Mouse (Mus musculus): ENCODE results near the gene Map2k2. TPM values are rescaled to one million over a fixed set of nuclear protein-coding genes. Genes with fewer than 3 reads are reported as not detected.

Map2k2 gene
- polyA plus RNA-seq, 1 experiment = 212 TPM

- WGBS = 14% methylated on average over 10 of the region's 10 CpGs
- no peak for DNase-seq (ENCODE audit: low read depth, low spot score)
Measured at GRCm38 (mm10) chr10:81140717-81141454, 35.2 kb downstream of the Map2k2 start.

GRCm38 (mm10) chr10:81141455-81142210 lies 35.9 kb downstream of the Map2k2 start:
- WGBS = 28% methylated on average over 7 of the region's 7 CpGs

GRCm38 (mm10) chr10:81142551-81142981 lies 36.9 kb downstream of the Map2k2 start:
- 26% methylated on average over 5 of the region's 5 CpGs for WGBS
- no peak for DNase-seq (ENCODE audit: low read depth, low spot score)

More at GRCm38 (mm10) chr10:81141455-81142210, 35.9 kb downstream of the Map2k2 start:
- DNase-seq (ENCODE audit: low read depth, low spot score) = no peak

GRCm38 (mm10) chr10:81143157-81143633 lies 37.5 kb downstream of the Map2k2 start:
- DNase-seq (ENCODE audit: low read depth, low spot score) = no peak
- 36% methylated on average over 7 of the region's 7 CpGs for WGBS

GRCm38 (mm10) chr10:81143845-81144437 lies 38.2 kb downstream of the Map2k2 start:
- WGBS = 93% methylated on average over 52 of the region's 52 CpGs
- no peak for DNase-seq (ENCODE audit: low read depth, low spot score)

GRCm38 (mm10) chr10:81144667-81145066 lies 39.0 kb downstream of the Map2k2 start:
- WGBS = 69% methylated on average over 27 of the region's 27 CpGs
- no peak for DNase-seq (ENCODE audit: low read depth, low spot score)

- WGBS = 42% methylated on average over 6 of the region's 6 CpGs
Measured at GRCm38 (mm10) chr10:81145307-81145706, 39.6 kb downstream of the Map2k2 start.

GRCm38 (mm10) chr10:81145778-81146177 lies 40.1 kb downstream of the Map2k2 start:
- 21% methylated on average over 7 of the region's 7 CpGs for WGBS
- no peak for DNase-seq (ENCODE audit: low read depth, low spot score)

More at GRCm38 (mm10) chr10:81145307-81145706, 39.6 kb downstream of the Map2k2 start:
- no peak for DNase-seq (ENCODE audit: low read depth, low spot score)

GRCm38 (mm10) chr10:81146296-81146695 lies 40.6 kb downstream of the Map2k2 start:
- 7% methylated on average over 4 of the region's 4 CpGs for WGBS
- DNase-seq (ENCODE audit: low read depth, low spot score) = no peak

GRCm38 (mm10) chr10:81151261-81151660 lies 45.5 kb downstream of the Map2k2 start:
- DNase-seq (ENCODE audit: low read depth, low spot score) = no peak
- WGBS = 62% methylated on average over 6 of the region's 6 CpGs

GRCm38 (mm10) chr10:81152609-81153008 lies 46.9 kb downstream of the Map2k2 start:
- 60% methylated on average over 12 of the region's 12 CpGs for WGBS
- no peak for DNase-seq (ENCODE audit: low read depth, low spot score)

- 88% methylated on average over 12 of the region's 12 CpGs for WGBS
- DNase-seq (ENCODE audit: low read depth, low spot score) = no peak
Measured at GRCm38 (mm10) chr10:81154313-81154712, 48.6 kb downstream of the Map2k2 start.

- DNase-seq (ENCODE audit: low read depth, low spot score) = no peak
- 71% methylated on average over 6 of the region's 6 CpGs for WGBS
Measured at GRCm38 (mm10) chr10:81154736-81155135, 49.0 kb downstream of the Map2k2 start.

- DNase-seq (ENCODE audit: low read depth, low spot score) = no peak
- WGBS = 71% methylated on average over 8 of the region's 8 CpGs
Measured at GRCm38 (mm10) chr10:81161602-81162317, 56.0 kb downstream of the Map2k2 start.

- DNase-seq (ENCODE audit: low read depth, low spot score) = no peak
- WGBS = 66% methylated on average over 2 of the region's 2 CpGs
Measured at GRCm38 (mm10) chr10:81162318-81162652, 56.6 kb downstream of the Map2k2 start.

- 71% methylated on average over 8 of the region's 8 CpGs for WGBS
- no peak for DNase-seq (ENCODE audit: low read depth, low spot score)
Measured at GRCm38 (mm10) chr10:81165118-81165517, 59.4 kb downstream of the Map2k2 start.

GRCm38 (mm10) chr10:81167200-81168086 lies 61.7 kb downstream of the Map2k2 start, which contains the start of gene Pias4:
Pias4 (minus strand) TSS chr10:81167923.
- DNase-seq (ENCODE audit: low read depth, low spot score) = peak; percentile 94
- WGBS = under 1% methylated on average over 64 of the region's 64 CpGs

- no peak for DNase-seq (ENCODE audit: low read depth, low spot score)
- WGBS = 3% methylated on average over 5 of the region's 5 CpGs
Measured at GRCm38 (mm10) chr10:81168087-81168431, 62.3 kb downstream of the Map2k2 start.
